Mouse (Mus musculus) cortical plate, adult 2 months (tissue): ENCODE measurements at regions not wholly inside any gene's neighbourhood (a gene's known extent, or its start where the extent isn't known, plus 50 kb on each side); places are given as distances from the start of the nearest gene placed in this dataset.

ENCODE experiments used
- CTCF ChIP-seq: fragments of 200-500 bp; IDR thresholded peaks from 2 replicates; pipeline ENCODE4 v1.5.1; 2011; ENCODE audit warnings: mild to moderate bottlenecking, control low read depth, low read length; ENCODE audit not compliant: insufficient read depth; ENCODE audit errors: extremely low read depth
- POLR2A ChIP-seq: fragments of 200-500 bp; IDR thresholded peaks from 2 replicates; pipeline ENCODE4 v1.6.1; 2011; ENCODE audit warnings: mild to moderate bottlenecking, low read length, control low read depth; ENCODE audit not compliant: insufficient read depth; ENCODE audit errors: extremely low read depth

- TF ChIP-seq CTCF (no peak), POLR2A (no peak)
Measured at GRCm38 (mm10) chr19:26475754-26476153, 129.1 kb upstream of the Smarca2 start.
